Comparison of ENCODE assay signal across 9 mouse cellular contexts in the genomic region with DNA sequence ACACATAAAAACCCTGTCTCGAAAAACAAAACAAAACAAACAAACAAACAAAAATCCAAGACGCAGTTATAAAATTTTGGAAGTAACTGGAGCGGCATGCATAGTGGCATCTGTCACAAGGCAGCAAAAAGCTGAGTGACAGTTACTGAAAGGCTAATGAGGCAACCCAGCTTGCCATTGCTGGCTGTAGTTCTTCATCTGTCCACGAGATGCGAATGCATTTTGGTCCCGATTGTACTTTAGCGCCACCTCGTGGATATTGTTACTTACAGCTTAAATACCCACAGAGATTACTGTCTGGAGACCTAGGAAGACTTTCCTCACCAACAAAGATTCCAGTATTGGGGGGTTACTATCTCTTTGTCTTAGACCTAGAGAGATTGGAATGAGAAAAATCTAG. TPM values are rescaled to one million over a fixed set of nuclear protein-coding genes. Genes with fewer than 3 reads are reported as not detected.
DNase-seq lines count a peak whose midpoint lies in the region; ATAC-seq lines count a peak whose summit lies in the region.
"Had no signal": no experiment of that assay in that cellular context is flagged by ENCODE, and none has a peak within 500 bp of the region (broad histone marks: within the 10 kb centered on the region; RNA-seq: fewer than 3 reads in every experiment).

No protein-coding gene starts in this region.

- no peak; the same call in 1 of the 2 replicates for ATAC-seq in forebrain, embryonic 15.5 days (replicated peaks)

- H3K9me3 ChIP-seq in forebrain, embryonic 10.5 days = no peaks in the 10 kb centered on the region
- H3K9me3 ChIP-seq in forebrain, embryonic 15.5 days = no peaks in the 10 kb centered on the region
- H3K9me3 ChIP-seq: lung, embryonic 15.5 days had no signal

- no peaks in the 10 kb centered on the region for H3K27me3 ChIP-seq in forebrain, embryonic 10.5 days (ENCODE audit: poor library complexity, severe bottlenecking)
- no peaks in the 10 kb centered on the region for H3K27me3 ChIP-seq in forebrain, embryonic 15.5 days
- H3K27me3 ChIP-seq: lung, embryonic 15.5 days had no signal

- H3K9ac ChIP-seq in forebrain, embryonic 15.5 days (replicated peaks) = no peak overlapping the region
- H3K9ac ChIP-seq: lung, embryonic 15.5 days had no signal

- no peak overlapping the region for H3K4me2 ChIP-seq in forebrain, embryonic 15.5 days (replicated peaks)
- H3K4me2 ChIP-seq: lung, embryonic 15.5 days had no signal

- H3K4me1 ChIP-seq in forebrain, embryonic 10.5 days = peaks cover 15% of the 10 kb centered on the region
- H3K4me1 ChIP-seq in forebrain, embryonic 15.5 days = peaks cover 15% of the 10 kb centered on the region

- H3K27ac ChIP-seq in forebrain, embryonic 10.5 days = no peak overlapping the region
- no peak overlapping the region for H3K27ac ChIP-seq in forebrain, embryonic 15.5 days (replicated peaks)
- H3K27ac ChIP-seq: lung, embryonic 15.5 days had no signal

- 19% methylated on average over 8 of the region's 8 CpGs for WGBS in forebrain, embryonic 10.5 days
- 13% methylated on average over 8 of the region's 8 CpGs for WGBS in forebrain, embryonic 15.5 days
- 14% methylated on average over 8 of the region's 8 CpGs for WGBS in large intestine, adult 2 months

- peaks cover 12% of the 10 kb centered on the region for H3K36me3 ChIP-seq in forebrain, embryonic 10.5 days (replicated peaks)
- no peaks in the 10 kb centered on the region for H3K36me3 ChIP-seq in forebrain, embryonic 15.5 days
- H3K36me3 ChIP-seq: lung, embryonic 15.5 days had no signal

- no peak overlapping the region for H3K4me3 ChIP-seq in forebrain, embryonic 10.5 days
- no peak overlapping the region for H3K4me3 ChIP-seq in forebrain, embryonic 15.5 days
- H3K4me3 ChIP-seq: lung, embryonic 15.5 days had no signal

- DNase-seq in forebrain, embryonic 10.5 days (ENCODE audit: extremely low spot score, low spot score) = peak; percentile 69
- DNase-seq in R1 (ENCODE audit: low read depth, low spot score) = peak; percentile 97
- peak; percentile 89 to 90 for DNase-seq in cerebellum, postnatal 14 days
- peak; percentile 34 for DNase-seq in gonadal fat pad, adult 2 months (ENCODE audit: low read depth)
- DNase-seq in large intestine, adult 2 months (ENCODE audit: low read depth, low spot score) = peak; percentile 90
- DNase-seq in lung, postnatal 25 days (ENCODE audit: low spot score) = peak; percentile 88
- DNase-seq in skeletal muscle tissue, adult 2 months (ENCODE audit: low read depth, low spot score) = peak; percentile 79

RNA-seq across cellular contexts. Expression of a gene that starts 1.2 kb away (rescaled TPM):
- 64.6 and 69.8 TPM in 2 replicates for polyA plus RNA-seq in forebrain, embryonic 10.5 days (2016; fragmentation: Nextera tagmentation; extraction: Ambion mirVana)
- polyA plus RNA-seq in forebrain, embryonic 15.5 days (2015; fragmentation: Nextera tagmentation; extraction: Ambion mirVana) = 64.2 and 64.8 TPM in 2 replicates
- polyA plus RNA-seq in gonadal fat pad, adult 2 months (2012; rRNA removed) = 42.5 and 52.4 TPM in 2 replicates
- 29.6 and 31.6 TPM in 2 replicates for polyA plus RNA-seq in large intestine, adult 2 months (2012; rRNA removed)

RNA-seq across cellular contexts. Expression of a gene that starts 26.2 kb away (rescaled TPM):
- 8.8 and 9.2 TPM in 2 replicates for polyA plus RNA-seq in forebrain, embryonic 10.5 days (2016; fragmentation: Nextera tagmentation; extraction: Ambion mirVana)
- polyA plus RNA-seq in forebrain, embryonic 15.5 days (2015; fragmentation: Nextera tagmentation; extraction: Ambion mirVana) = 6.9 and 7.8 TPM in 2 replicates
- 13.2 and 22.0 TPM in 2 replicates for polyA plus RNA-seq in gonadal fat pad, adult 2 months (2012; rRNA removed)
- 6.0 and 9.2 TPM in 2 replicates for polyA plus RNA-seq in large intestine, adult 2 months (2012; rRNA removed)

RNA-seq across cellular contexts. Expression of a gene that starts 45.4 kb away (rescaled TPM):
- 0.60 TPM in 1 of 2 replicates, not detected in the other for polyA plus RNA-seq in forebrain, embryonic 10.5 days (2016; fragmentation: Nextera tagmentation; extraction: Ambion mirVana)
- 0.45 and 0.66 TPM in 2 replicates for polyA plus RNA-seq in forebrain, embryonic 15.5 days (2015; fragmentation: Nextera tagmentation; extraction: Ambion mirVana)
- 0.43 and 0.82 TPM in 2 replicates for polyA plus RNA-seq in gonadal fat pad, adult 2 months (2012; rRNA removed)
- polyA plus RNA-seq in large intestine, adult 2 months (2012; rRNA removed) = 0.19 and 0.27 TPM in 2 replicates

Comparison
In these comparisons a context has a peak if more than half of its experiments do, and no peak if none do; other contexts are left out.
1. DNase-seq: peak in every context shown above with its lines; median percentile 97 in R1; 90 in large intestine, adult 2 months; 90 in cerebellum, postnatal 14 days; 88 in lung, postnatal 25 days; 79 in skeletal muscle tissue, adult 2 months; 69 in forebrain, embryonic 10.5 days; 34 in gonadal fat pad, adult 2 months.